Mouse (Mus musculus): ENCODE results near the gene Gm49380.

Gene Gm49380

DNA sequence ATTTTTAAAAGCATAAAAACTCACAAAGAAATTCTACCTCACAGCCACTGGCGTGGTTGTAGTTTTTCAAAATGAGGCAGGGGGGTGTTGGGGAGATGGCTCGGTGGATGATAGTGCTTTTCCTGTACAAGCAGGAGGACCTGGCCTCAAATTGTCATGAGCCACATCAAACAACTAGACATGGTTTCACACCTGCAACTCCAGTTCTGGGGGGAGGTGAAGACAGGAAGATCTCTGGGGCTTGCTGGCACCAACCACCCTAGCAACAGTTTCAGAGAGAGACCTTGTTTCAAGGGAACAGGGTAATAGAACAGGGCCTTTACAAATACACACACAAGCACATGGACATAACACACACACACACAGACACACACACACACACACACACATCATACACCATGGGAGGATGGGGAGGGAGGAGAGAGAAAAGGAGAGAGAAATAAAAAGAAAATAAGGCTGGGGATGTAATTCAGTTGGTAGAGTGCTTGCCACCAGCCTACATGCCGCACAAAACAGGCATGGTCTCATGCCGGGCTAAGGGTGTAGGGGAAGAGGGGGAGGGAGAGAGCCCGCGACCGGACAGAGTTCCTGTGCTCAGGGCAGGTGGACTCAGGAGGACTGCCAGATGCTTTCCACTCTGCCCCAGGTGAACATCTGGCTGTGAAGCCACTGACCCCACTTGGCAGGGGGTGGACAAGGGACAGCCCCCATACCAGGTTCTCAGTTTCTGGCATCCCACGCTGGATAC, 91.0 kb downstream of the Gm49380 start:
- DNase-seq (ENCODE audit: low spot score in 2 of 2): peak; percentile 80 to 89

DNA sequence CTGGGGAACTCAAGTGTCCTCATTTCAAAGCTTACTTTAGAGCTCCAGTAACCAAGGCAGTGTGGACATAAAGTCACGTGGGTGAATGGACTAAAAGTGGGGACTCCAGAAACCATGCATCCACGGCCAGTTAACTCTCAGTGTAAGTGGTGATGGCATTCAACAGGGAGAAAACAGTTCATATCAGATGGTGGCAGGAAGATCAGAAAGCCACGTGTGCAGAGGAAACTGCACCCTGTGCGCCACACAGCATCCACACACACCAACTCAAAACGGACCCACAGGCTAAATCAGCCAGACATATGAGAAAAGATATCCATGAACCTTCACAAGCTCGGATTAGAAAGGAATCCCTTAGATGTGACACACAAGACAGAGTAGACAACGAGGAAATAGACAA, 93.3 kb downstream of the Gm49380 start:
- no peak for DNase-seq (ENCODE audit: low spot score in 2 of 2)

DNA sequence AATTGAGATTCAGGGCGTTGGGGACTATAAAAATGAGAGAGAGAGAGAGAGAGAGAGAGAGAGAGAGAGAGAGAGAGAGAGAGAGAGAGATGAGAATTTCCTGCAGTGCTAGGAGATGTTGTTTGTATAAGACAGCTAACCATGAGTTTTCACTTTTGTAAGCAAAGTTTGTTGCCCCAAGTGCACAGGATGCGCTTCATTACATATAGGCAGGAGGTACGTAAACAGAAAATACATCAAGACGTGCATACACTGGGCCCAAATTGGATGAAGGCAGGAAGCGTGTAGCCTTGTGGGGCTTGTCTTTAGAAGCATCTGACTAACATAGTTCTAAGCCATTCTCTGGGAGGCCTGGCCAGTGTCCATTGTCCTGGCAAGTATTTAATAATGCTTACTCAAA, 95.5 kb downstream of the Gm49380 start:
- DNase-seq (ENCODE audit: low spot score in 2 of 2): no peak

Measured in thymus, postnatal 10 days (tissue).